Mouse (Mus musculus): ENCODE measurements around the gene Sf3a3. TPM values are rescaled to one million over a fixed set of nuclear protein-coding genes. Genes with fewer than 3 reads are reported as not detected.

The Sf3a3 gene
- 53.1 and 59.7 TPM in 2 replicates for polyA plus RNA-seq (2012; rRNA removed)

DNA sequence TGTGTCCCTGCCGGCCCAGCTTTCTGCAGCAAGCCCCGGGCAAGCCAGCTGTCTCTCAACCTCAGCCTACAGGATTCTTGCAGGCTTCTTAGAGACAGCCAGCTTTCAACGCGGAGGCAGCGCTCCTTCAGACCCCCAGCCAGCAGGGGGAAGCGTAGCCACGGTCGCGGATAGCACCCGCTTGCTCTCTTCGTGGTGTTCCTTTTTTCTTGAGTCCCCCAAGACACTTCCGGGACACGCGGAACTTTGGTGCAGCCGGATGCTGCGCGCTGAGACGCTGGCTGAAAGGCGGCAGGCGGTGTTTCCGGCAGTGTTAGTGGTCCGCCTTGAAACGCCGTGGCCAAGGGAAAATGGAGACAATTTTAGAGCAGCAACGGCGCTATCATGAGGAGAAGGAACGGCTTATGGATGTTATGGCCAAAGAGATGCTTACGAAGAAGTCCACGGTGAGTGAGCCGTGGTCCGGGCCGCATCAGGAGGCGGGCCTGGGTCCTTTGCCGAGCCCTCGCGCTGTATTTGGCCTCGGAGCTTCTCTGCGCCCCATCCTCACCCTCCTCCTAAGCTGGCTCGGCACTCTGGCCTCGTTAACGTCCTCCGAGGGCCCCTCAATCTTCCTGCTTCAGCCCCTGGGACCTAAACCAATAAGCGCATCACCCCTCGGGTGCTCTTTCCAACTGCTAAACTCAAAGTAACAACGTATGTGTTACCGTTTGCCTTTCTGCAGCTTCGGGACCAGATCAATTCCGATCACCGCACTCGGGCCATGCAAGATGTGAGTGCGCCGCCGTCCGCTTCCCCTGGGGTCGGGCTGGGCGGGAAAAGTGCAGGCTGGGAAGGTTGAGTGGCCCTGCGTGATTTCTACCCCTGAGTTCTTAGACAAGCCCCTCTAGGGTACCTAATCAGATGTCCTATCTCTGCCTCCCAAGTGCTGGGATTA lies at the start of gene Sf3a3:
Gene Sf3a3 (plus strand): TSS at position 232 of the 937 bp plus-strand sequence.
- DNase-seq (ENCODE audit: low read depth): peak; percentile 99
- TF ChIP-seq CTCF (IDR thresholded peaks at IDR 0.05; ENCODE audit: borderline replicate concordance, extremely low read depth, insufficient read depth, insufficient read length) (peak; percentile 89), POLR2A (IDR thresholded peaks at IDR 0.05; ENCODE audit: borderline replicate concordance, extremely low read depth, insufficient read depth, insufficient read length, poor library complexity, severe bottlenecking) (no peak)

DNA sequence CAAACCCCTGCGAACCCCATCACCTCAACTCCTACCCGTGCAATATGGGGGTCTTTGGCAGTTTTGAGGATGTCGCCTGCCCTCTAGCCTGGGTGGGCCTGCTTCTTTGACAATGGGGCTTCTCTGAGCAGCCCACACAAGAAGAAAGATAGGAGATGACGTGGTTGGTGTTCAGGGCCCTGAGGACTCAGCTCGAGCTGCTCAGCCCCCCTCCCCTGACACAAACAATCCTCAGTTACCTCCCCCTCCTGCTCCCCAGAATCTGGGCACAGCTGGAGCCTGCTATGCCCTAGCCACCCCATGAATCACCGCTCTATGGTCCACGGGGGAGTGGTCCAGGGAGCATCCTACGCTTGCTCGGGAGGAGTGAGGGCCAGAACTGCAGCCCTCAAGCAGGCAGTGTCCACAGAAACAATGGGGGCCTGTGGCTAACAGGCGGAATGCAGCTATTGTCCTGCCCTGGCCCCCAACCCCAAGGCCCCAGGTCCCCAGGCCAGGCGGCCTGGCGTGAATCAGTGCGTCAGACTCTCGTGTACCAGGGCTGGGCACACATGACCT lies 47.0 kb upstream of the Sf3a3 start:
- TF ChIP-seq CTCF (IDR thresholded peaks at IDR 0.05; ENCODE audit: borderline replicate concordance, extremely low read depth, insufficient read depth, insufficient read length) (no peak), POLR2A (IDR thresholded peaks at IDR 0.05; ENCODE audit: borderline replicate concordance, extremely low read depth, insufficient read depth, insufficient read length, poor library complexity, severe bottlenecking) (no peak)
- DNase-seq (ENCODE audit: low read depth): no peak

GRCm38 (mm10) chr4:124668078-124668477 lies 46.5 kb upstream of the Sf3a3 start:
- peak; percentile 78 for DNase-seq (ENCODE audit: low read depth)
- TF ChIP-seq CTCF (IDR thresholded peaks at IDR 0.05; ENCODE audit: borderline replicate concordance, extremely low read depth, insufficient read depth, insufficient read length): no peak

GRCm38 (mm10) chr4:124670232-124670631 lies 44.3 kb upstream of the Sf3a3 start:
- TF ChIP-seq POLR2A (IDR thresholded peaks at IDR 0.05; ENCODE audit: borderline replicate concordance, extremely low read depth, insufficient read depth, insufficient read length, poor library complexity, severe bottlenecking) (no peak), CTCF (IDR thresholded peaks at IDR 0.05; ENCODE audit: borderline replicate concordance, extremely low read depth, insufficient read depth, insufficient read length) (no peak)

GRCm38 (mm10) chr4:124671583-124671982 lies 43.0 kb upstream of the Sf3a3 start:
- no peak for TF ChIP-seq CTCF (IDR thresholded peaks at IDR 0.05; ENCODE audit: borderline replicate concordance, extremely low read depth, insufficient read depth, insufficient read length)
- no peak for TF ChIP-seq POLR2A (IDR thresholded peaks at IDR 0.05; ENCODE audit: borderline replicate concordance, extremely low read depth, insufficient read depth, insufficient read length, poor library complexity, severe bottlenecking)
- DNase-seq (ENCODE audit: low read depth): peak; percentile 31

More at GRCm38 (mm10) chr4:124670232-124670631, 44.3 kb upstream of the Sf3a3 start:
- no peak for DNase-seq (ENCODE audit: low read depth)

DNA sequence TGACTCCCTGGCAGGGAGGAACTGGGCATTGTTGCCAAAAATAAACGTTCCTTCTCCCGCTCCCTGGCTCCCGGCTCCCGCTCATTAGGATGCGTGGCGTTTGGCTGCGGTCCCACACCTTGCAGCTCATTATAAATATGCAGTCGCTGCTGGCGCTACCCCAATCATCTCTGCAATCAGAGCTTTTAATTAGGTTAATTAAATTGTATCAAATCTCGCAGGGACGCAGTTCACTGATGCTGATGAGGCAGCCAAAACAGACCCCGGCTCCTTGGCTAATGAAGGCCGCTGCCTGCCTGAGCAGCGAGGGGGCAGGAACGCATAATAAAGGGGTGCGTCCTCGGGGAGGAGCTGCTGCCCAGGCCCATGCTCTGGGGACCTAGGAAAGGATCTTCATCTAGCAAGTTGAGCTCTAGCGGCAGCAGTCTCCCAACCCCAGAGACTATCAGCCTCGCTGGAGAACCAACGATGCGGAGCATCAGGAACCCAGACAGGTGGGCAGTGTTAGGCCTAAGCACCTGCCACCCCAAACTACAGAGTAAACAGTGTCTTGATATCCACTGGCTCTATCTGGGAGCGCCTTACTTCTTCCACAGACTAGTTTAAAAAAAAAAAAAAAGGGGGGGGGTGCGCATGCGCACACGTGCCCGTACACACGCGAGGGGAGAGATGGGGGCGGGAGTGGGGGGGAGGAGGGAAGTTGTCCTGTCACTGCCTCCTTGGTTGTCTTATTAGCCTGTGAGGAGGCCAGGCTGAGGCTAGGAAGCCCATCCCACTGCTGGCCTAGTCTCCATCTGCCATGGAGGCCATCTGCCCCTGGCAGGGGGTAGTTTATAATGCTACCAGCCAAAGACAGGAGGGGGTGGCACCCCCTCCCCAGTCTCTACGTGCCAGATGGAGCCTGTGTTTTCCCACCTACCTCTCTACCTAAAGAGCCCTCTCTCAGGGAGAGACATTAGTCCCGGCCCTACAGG lies 41.9 kb upstream of the Sf3a3 start:
- peak; percentile 13; the same call in 1 of the 2 replicates for TF ChIP-seq CTCF (IDR thresholded peaks at IDR 0.05; ENCODE audit: borderline replicate concordance, extremely low read depth, insufficient read depth, insufficient read length)
- no peak for TF ChIP-seq POLR2A (IDR thresholded peaks at IDR 0.05; ENCODE audit: borderline replicate concordance, extremely low read depth, insufficient read depth, insufficient read length, poor library complexity, severe bottlenecking)
- DNase-seq (ENCODE audit: low read depth): peak; percentile 97

GRCm38 (mm10) chr4:124674334-124675032 lies 40.1 kb upstream of the Sf3a3 start:
- DNase-seq (ENCODE audit: low read depth): no peak
- no peak for TF ChIP-seq POLR2A (IDR thresholded peaks at IDR 0.05; ENCODE audit: borderline replicate concordance, extremely low read depth, insufficient read depth, insufficient read length, poor library complexity, severe bottlenecking)
- TF ChIP-seq CTCF (IDR thresholded peaks at IDR 0.05; ENCODE audit: borderline replicate concordance, extremely low read depth, insufficient read depth, insufficient read length): no peak

- peak; percentile 88 for DNase-seq (ENCODE audit: low read depth)
- TF ChIP-seq POLR2A (IDR thresholded peaks at IDR 0.05; ENCODE audit: borderline replicate concordance, extremely low read depth, insufficient read depth, insufficient read length, poor library complexity, severe bottlenecking): no peak
- TF ChIP-seq CTCF (IDR thresholded peaks at IDR 0.05; ENCODE audit: borderline replicate concordance, extremely low read depth, insufficient read depth, insufficient read length): peak; percentile 90
Measured at GRCm38 (mm10) chr4:124675037-124675436, 39.5 kb upstream of the Sf3a3 start.

DNA sequence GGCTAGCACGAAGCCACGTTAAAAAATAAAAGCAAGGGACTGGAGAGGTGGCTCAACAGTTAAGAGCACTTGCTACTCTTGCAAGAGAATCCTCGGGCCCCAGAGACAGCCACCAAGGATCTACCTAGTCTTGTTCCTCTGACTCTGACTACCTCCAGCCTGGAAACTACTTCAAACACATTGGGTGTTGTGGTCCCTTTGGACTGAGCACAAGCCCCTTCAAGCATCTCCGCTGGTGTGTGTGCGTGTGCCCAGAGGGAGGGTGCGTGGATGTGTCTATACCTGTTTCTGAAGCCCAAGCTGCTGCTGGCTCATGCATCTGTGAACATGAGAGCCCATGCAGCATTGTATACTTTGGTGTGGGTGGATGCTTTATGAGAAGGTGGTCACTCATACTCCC lies 38.6 kb upstream of the Sf3a3 start:
- no peak for DNase-seq (ENCODE audit: low read depth)
- TF ChIP-seq CTCF (IDR thresholded peaks at IDR 0.05; ENCODE audit: borderline replicate concordance, extremely low read depth, insufficient read depth, insufficient read length) (no peak), POLR2A (IDR thresholded peaks at IDR 0.05; ENCODE audit: borderline replicate concordance, extremely low read depth, insufficient read depth, insufficient read length, poor library complexity, severe bottlenecking) (no peak)

DNA sequence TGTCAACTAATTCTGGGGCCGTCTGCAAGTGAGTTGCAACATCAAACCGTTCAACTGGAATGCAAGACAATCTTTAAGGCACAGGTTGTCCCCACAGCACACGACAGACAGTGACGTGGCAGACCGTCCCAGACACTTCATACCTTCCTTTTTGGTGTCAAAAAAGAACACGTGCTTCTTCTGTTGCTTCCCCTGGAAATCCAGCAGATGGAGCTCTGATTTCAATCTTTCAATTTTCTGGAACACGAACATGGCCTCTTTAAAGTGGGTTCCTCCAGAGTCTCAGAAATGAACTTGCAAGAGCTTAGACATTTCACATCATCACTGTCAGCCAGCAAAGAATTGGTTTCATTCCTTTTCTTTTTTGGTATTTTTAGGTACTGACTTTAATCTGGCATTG lies 32.3 kb upstream of the Sf3a3 start:
- TF ChIP-seq CTCF (IDR thresholded peaks at IDR 0.05; ENCODE audit: borderline replicate concordance, extremely low read depth, insufficient read depth, insufficient read length) (peak; percentile 32; the same call in 1 of the 2 replicates), POLR2A (IDR thresholded peaks at IDR 0.05; ENCODE audit: borderline replicate concordance, extremely low read depth, insufficient read depth, insufficient read length, poor library complexity, severe bottlenecking) (no peak)
- peak; percentile 64 for DNase-seq (ENCODE audit: low read depth)

All from brain, embryonic 14.5 days (tissue).